Mouse (Mus musculus): ENCODE measurements around the gene Il17ra. TPM values are rescaled to one million over a fixed set of nuclear protein-coding genes. Genes with fewer than 3 reads are reported as not detected.

The Il17ra gene
- polyA plus RNA-seq, 1 experiment = 198 TPM

DNA sequence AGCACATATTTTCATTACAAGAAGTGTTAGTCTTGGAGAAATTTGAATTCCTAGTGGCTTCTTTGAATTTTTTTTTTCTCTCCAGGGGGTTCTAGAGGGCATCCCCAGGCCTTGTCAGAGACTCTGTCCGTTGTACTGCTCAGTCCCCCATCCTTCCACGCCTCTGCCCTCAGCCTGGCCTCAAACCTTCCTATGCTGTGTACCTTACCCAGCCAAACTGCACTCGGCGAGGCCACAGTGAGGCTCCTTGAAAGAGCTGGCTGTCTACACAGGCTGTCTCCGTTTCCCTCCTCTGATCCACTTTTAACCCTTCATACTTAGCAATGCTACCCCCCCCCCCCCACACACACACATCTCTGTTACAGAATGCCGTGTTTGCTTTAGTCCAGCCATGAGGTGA, 796 bp upstream of the Il17ra start:
- DNase-seq = no peak
- Histone ChIP-seq H3K27ac (ENCODE audit: control insufficient read depth, insufficient read depth, low read length) (no peak overlapping the region), H3K4me3 (ENCODE audit: control insufficient read depth, insufficient read depth, low read length) (no peak overlapping the region), H3K4me1 (replicated peaks; ENCODE audit: control insufficient read depth, insufficient read depth, low read length) (peaks cover 18% of the 10 kb centered on the region), H3K27me3 (ENCODE audit: control insufficient read depth, insufficient read depth, low read length) (no peaks in the 10 kb centered on the region), H3K36me3 (ENCODE audit: control insufficient read depth, insufficient read depth, low read length) (no peaks in the 10 kb centered on the region)
- TF ChIP-seq POLR2A (IDR thresholded peaks at IDR 0.05; ENCODE audit: control insufficient read depth, extremely low read depth, insufficient read depth, low read length, poor library complexity) (no peak), CTCF (IDR thresholded peaks at IDR 0.05; ENCODE audit: borderline replicate concordance, control insufficient read depth, extremely low read depth, insufficient read depth, low read length, poor library complexity) (no peak)
- 83% methylated on average over 6 of the region's 6 CpGs for WGBS

DNA sequence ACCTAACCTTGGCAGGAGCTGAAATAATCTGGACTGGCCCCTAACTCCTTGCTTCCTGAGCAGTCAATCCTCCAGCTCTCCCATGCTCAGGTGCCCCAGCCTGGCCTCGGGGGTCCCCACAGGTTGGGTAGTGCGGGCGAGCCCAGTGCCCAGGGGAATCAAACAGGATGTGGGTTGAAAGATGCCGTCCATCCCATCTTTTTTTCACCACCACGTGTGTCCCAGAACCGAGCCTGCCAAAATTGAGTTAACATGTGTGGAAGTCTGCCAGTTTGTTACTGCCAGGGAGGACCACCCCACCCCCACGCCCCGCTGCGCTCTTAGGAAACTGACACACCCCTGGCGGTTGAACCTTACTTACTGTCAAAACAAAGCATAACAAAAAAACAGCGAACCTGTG, 837 bp downstream of the Il17ra start:
- Histone ChIP-seq H3K27ac (ENCODE audit: control insufficient read depth, insufficient read depth, low read length) (peak overlapping the region; percentile 94), H3K4me3 (ENCODE audit: control insufficient read depth, insufficient read depth, low read length) (peak overlapping the region; percentile 91), H3K36me3 (ENCODE audit: control insufficient read depth, insufficient read depth, low read length) (no peaks in the 10 kb centered on the region), H3K27me3 (ENCODE audit: control insufficient read depth, insufficient read depth, low read length) (no peaks in the 10 kb centered on the region), H3K4me1 (replicated peaks; ENCODE audit: control insufficient read depth, insufficient read depth, low read length) (peaks cover 28% of the 10 kb centered on the region)
- TF ChIP-seq CTCF (IDR thresholded peaks at IDR 0.05; ENCODE audit: borderline replicate concordance, control insufficient read depth, extremely low read depth, insufficient read depth, low read length, poor library complexity) (peak; percentile 56; the same call in 1 of the 2 replicates), POLR2A (IDR thresholded peaks at IDR 0.05; ENCODE audit: control insufficient read depth, extremely low read depth, insufficient read depth, low read length, poor library complexity) (peak; percentile 30; the same call in 1 of the 2 replicates)
- under 1% methylated on average over 11 of the region's 11 CpGs for whole genome bisulfite sequencing
- DNase-seq = peak; percentile 71

DNA sequence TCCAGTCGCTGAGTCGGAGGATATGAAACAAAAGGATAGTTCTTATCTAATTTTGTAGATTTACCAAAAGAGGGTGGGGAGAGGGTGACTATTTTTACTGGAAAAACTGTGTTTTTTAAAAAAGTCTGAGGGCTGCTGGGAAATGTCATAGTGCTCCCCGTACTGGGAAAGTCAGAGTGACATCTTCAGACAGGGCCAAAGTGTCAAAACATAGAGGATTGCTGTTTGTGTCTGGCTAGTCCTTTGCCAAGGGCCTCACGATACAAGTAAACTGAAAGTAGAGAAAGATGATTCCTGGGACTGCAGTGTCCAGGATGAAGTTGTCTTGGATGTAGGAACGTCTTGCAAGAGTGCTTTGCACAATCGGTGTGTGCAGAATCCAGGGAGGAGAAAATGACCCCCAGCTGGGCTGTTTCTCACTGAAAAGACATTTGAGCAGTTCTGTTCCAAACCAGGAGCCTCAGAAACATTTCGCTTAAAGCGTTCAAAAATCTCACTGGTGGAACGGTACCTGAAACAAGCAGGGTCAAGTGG, 1.4 kb downstream of the Il17ra start:
- Histone ChIP-seq H3K36me3 (ENCODE audit: control insufficient read depth, insufficient read depth, low read length) (no peaks in the 10 kb centered on the region), H3K27ac (ENCODE audit: control insufficient read depth, insufficient read depth, low read length) (peak overlapping the region; percentile 94), H3K4me1 (replicated peaks; ENCODE audit: control insufficient read depth, insufficient read depth, low read length) (peaks cover 28% of the 10 kb centered on the region), H3K27me3 (ENCODE audit: control insufficient read depth, insufficient read depth, low read length) (no peaks in the 10 kb centered on the region), H3K4me3 (ENCODE audit: control insufficient read depth, insufficient read depth, low read length) (peak overlapping the region; percentile 91)
- DNase-seq = no peak
- WGBS = 6% methylated on average over 9 of the region's 9 CpGs
- TF ChIP-seq POLR2A (IDR thresholded peaks at IDR 0.05; ENCODE audit: control insufficient read depth, extremely low read depth, insufficient read depth, low read length, poor library complexity) (no peak), CTCF (IDR thresholded peaks at IDR 0.05; ENCODE audit: borderline replicate concordance, control insufficient read depth, extremely low read depth, insufficient read depth, low read length, poor library complexity) (no peak)

DNA sequence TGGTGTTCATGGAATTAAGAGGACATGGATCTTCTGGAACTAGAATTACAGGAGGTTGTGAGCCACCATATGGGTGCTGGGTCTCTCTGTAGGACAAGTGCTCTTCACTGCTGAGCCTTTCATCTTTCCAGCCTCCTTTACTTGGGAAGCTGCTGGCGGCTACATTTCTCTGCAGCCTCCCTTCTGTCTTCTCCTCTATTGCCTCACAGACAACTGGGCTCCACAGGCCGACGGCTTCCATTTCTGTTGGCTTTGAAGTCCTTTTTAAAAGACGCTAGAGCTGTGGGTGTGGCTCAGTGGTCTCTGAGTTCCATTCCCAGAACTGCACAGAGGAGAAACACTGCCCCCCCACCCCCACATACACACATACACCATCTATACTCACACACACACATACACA, 2.3 kb downstream of the Il17ra start:
- Histone ChIP-seq H3K36me3 (ENCODE audit: control insufficient read depth, insufficient read depth, low read length) (no peaks in the 10 kb centered on the region), H3K4me3 (ENCODE audit: control insufficient read depth, insufficient read depth, low read length) (peak overlapping the region; percentile 29), H3K27ac (ENCODE audit: control insufficient read depth, insufficient read depth, low read length) (peak overlapping the region; percentile 94), H3K27me3 (ENCODE audit: control insufficient read depth, insufficient read depth, low read length) (no peaks in the 10 kb centered on the region), H3K4me1 (replicated peaks; ENCODE audit: control insufficient read depth, insufficient read depth, low read length) (peaks cover 33% of the 10 kb centered on the region)
- no peak for TF ChIP-seq CTCF (IDR thresholded peaks at IDR 0.05; ENCODE audit: borderline replicate concordance, control insufficient read depth, extremely low read depth, insufficient read depth, low read length, poor library complexity)
- TF ChIP-seq POLR2A (IDR thresholded peaks at IDR 0.05; ENCODE audit: control insufficient read depth, extremely low read depth, insufficient read depth, low read length, poor library complexity) = no peak
- whole genome bisulfite sequencing = 6% methylated on average over 4 of the region's 4 CpGs
- no peak for DNase-seq

DNA sequence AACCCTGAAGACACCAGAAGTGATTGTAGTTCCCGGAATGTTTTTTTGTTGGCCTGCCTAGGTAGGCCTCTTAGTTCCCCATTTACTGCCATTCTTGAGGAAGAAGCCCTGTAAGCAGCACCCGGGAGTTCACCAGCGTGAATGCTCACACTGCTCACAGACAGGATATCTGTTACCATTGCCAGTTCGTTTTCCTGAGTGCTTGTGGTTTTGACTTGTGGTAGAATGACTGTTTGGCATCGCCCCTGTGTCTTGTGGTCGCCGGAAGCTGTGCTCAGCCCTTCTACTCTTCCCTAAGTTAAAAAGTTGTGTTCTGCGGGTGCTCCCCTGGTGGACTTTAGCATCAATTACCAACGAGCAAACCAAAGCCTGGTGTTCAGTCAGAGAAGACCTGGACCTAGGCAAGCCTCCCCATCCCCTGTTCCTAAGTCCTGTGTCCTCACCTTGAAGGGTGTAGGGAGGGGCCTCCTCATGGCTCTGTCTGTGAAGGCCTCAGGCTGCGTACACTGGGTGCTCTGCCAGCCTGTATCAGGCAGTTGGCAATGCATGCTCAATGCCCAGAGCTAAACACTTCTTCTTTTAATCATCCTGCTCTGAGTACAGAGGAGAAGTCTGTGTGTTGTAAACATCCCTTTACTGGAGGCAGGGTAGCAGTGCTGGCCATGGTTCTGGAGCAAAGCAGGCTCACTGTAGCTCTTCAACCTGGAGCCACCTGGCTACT, 3.7 kb downstream of the Il17ra start:
- peaks cover 41% of the 10 kb centered on the region for H3K4me1 ChIP-seq (replicated peaks; ENCODE audit: control insufficient read depth, insufficient read depth, low read length)
- peak; percentile 80 for DNase-seq

DNA sequence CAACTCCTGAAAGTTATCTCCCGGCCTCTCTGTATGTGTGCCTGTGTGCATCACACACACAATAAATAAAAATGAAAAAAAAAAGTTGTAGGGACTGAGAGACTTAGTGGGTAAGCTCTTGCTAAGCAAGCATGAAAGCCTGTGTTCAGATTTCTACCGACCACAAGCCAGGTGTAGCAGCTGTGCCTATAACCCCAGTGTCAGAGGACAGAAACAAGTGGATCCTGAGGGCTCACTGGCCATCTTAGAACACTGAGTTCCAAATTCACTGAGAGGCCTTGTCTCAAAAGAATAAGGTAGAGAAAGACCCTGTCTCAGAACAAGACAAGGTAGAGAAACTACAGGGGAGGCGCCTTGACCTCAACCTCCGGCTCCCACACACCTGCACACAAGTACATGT, 5.2 kb downstream of the Il17ra start:
- peaks cover 4% of the 10 kb centered on the region; the same call in 1 of the 2 replicates for H3K36me3 ChIP-seq (ENCODE audit: control insufficient read depth, insufficient read depth, low read length)
- H3K27ac ChIP-seq (ENCODE audit: control insufficient read depth, insufficient read depth, low read length) = peak overlapping the region; percentile 35
- DNase-seq = no peak
- peaks cover 52% of the 10 kb centered on the region for H3K4me1 ChIP-seq (replicated peaks; ENCODE audit: control insufficient read depth, insufficient read depth, low read length)
- TF ChIP-seq CTCF (IDR thresholded peaks at IDR 0.05; ENCODE audit: borderline replicate concordance, control insufficient read depth, extremely low read depth, insufficient read depth, low read length, poor library complexity) (no peak), POLR2A (IDR thresholded peaks at IDR 0.05; ENCODE audit: control insufficient read depth, extremely low read depth, insufficient read depth, low read length, poor library complexity) (no peak)
- H3K27me3 ChIP-seq (ENCODE audit: control insufficient read depth, insufficient read depth, low read length) = no peaks in the 10 kb centered on the region
- no peak overlapping the region for H3K4me3 ChIP-seq (ENCODE audit: control insufficient read depth, insufficient read depth, low read length)
- 24% methylated on average over 4 of the region's 4 CpGs for WGBS

More for the DNA sequence above, 3.7 kb downstream of the Il17ra start:
- Histone ChIP-seq H3K4me3 (ENCODE audit: control insufficient read depth, insufficient read depth, low read length) (peak overlapping the region; percentile 39), H3K27ac (ENCODE audit: control insufficient read depth, insufficient read depth, low read length) (peak overlapping the region; percentile 96), H3K36me3 (ENCODE audit: control insufficient read depth, insufficient read depth, low read length) (no peaks in the 10 kb centered on the region), H3K27me3 (ENCODE audit: control insufficient read depth, insufficient read depth, low read length) (no peaks in the 10 kb centered on the region)
- TF ChIP-seq CTCF (IDR thresholded peaks at IDR 0.05; ENCODE audit: borderline replicate concordance, control insufficient read depth, extremely low read depth, insufficient read depth, low read length, poor library complexity) = 0 out of 2 replicates have a peak, but pooled peaks have one; percentile 52
- no peak for TF ChIP-seq POLR2A (IDR thresholded peaks at IDR 0.05; ENCODE audit: control insufficient read depth, extremely low read depth, insufficient read depth, low read length, poor library complexity)
- WGBS = 2% methylated on average over 10 of the region's 10 CpGs

Measured in thymus, adult 2 months (tissue).